Mouse (Mus musculus) cortical plate, adult 2 months (tissue): ENCODE data around the gene Adam10. TPM values are rescaled to one million over a fixed set of nuclear protein-coding genes. Genes with fewer than 3 reads are reported as not detected.

Source experiments
- H3K27ac ChIP-seq: fragments of 200-500 bp; 2 replicates; pipeline ENCODE4 v1.5.1; 2012; ENCODE audit warnings: low read length, control low read depth, inconsistent platforms; ENCODE audit not compliant: insufficient read depth
- H3K4me1 ChIP-seq: fragments of 200-500 bp; 2 replicates; pipeline ENCODE4 v1.6.1; 2011; ENCODE audit warnings: low read length; ENCODE audit not compliant: control insufficient read depth, insufficient read depth
- H3K4me3 ChIP-seq: fragments of 200-500 bp; 2 replicates; pipeline ENCODE4 v1.5.1; 2011; ENCODE audit warnings: mild to moderate bottlenecking, low read length, control low read depth; ENCODE audit not compliant: insufficient read depth
- CTCF ChIP-seq: fragments of 200-500 bp; IDR thresholded peaks from 2 replicates; pipeline ENCODE4 v1.5.1; 2011; ENCODE audit warnings: mild to moderate bottlenecking, control low read depth, low read length; ENCODE audit not compliant: insufficient read depth; ENCODE audit errors: extremely low read depth
- POLR2A ChIP-seq: fragments of 200-500 bp; IDR thresholded peaks from 2 replicates; pipeline ENCODE4 v1.6.1; 2011; ENCODE audit warnings: mild to moderate bottlenecking, low read length, control low read depth; ENCODE audit not compliant: insufficient read depth; ENCODE audit errors: extremely low read depth
- polyA plus RNA-seq: library from polyadenylated mRNA; depleted of rRNA; stranded (reverse); fragments of >200 nt; gene quantifications from 2 replicates; pipeline ENCODE4 v1.2.3, GENCODE M21; 2012; rRNA removed

The Adam10 gene
- polyA plus RNA-seq, 1 experiment, result 37.5 TPM

DNA sequence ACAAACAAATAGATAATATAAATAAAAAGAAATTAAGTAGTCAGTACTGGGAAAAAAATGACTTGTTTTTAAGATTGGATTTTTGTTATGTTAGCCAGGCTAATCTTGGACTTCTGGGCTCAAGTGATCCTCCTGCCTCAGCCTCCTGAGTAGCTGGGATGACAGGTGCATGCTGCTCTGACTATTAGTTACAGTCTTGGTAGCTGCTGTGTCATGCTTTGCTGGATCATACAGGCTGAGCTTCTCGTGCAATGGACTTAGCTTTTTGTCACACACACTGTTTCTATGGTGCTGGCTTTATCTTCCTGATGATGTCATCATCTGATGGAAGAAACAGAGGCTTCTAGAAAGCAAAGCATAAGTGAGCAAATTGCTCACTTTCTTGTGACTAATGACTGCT lies 127.3 kb downstream of the Adam10 start:
- Histone ChIP-seq H3K4me1 (no peaks in the 10 kb centered on the region), H3K27ac (no peak overlapping the region), H3K4me3 (no peak overlapping the region)
- TF ChIP-seq POLR2A (no peak), CTCF (no peak)

DNA sequence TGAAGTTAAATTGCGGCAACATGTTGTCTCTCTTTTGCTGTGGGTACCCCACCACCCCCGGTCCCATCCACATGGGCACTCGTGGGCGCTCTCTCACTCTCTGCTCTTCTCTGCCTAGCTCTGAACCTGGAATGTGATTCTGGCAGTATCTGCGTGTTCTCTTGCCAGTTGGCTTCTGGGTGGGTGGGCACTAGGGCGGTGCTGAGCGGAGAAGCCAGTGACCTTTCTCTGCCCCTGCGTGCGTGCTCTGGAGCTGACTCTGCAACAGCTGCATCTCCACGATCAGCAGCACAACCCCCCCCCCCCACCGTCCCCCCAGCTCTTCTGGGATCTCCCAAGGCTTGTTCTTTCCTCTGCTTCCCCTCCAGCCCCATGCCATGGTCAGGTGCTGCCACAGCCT lies 128.9 kb downstream of the Adam10 start:
- Histone ChIP-seq H3K27ac (no peak overlapping the region), H3K4me1 (no peaks in the 10 kb centered on the region), H3K4me3 (no peak overlapping the region)
- TF ChIP-seq CTCF (no peak), POLR2A (no peak)

DNA sequence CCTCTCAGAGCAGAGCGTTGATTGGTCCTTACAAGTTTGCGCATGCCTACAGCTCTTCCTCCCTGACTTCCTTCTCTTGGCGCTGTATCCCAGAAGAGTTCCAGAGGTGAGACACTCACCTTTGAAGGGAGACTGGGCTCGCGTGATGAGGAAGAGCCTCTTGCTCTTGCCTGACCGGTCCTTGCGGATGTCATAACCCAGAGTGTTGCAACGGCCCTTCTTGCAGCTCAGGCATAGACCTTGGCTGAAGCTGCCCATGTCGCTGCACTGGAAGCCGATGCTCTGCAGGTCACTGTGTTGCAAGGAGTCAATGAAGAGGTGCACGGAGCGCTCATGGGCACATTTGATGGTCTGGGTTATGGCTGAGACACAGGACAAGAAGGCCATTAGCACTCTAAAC lies 133.8 kb downstream of the Adam10 start:
- peaks cover 3% of the 10 kb centered on the region; the same call in 1 of the 2 replicates for H3K4me1 ChIP-seq
- no peak overlapping the region for H3K4me3 ChIP-seq
- TF ChIP-seq POLR2A, result no peak
- no peak for TF ChIP-seq CTCF
- no peak overlapping the region for H3K27ac ChIP-seq

DNA sequence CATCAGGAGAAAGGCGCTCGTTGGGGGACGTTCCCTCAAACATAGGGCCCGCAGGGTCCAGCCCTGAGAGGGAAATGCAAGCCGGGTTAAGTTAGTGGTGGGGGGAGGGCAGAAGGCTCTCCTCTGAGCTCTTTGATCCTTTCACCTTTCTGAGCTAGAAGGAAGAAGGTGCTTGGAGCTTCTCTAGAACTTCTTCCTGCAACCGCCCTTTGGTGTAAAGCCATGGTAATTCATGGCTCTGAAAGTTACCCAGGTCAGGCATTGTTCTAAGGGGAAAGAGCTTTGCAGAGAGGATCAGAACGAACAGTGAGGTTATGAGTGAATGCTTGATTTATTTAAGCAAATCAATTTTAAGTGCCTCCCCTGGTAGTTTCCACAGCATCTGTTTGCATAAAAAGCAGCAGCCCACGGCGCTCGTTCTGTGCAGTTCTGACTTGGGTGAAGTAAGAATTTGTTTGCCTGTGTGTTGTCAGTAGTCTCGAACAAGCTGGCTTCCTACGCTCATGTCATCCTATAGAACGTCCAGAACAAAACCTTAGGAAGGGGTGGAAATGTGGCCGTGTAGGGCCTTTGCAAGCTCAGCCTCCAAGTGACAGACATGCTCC lies 138.0 kb downstream of the Adam10 start:
- Histone ChIP-seq H3K4me3 (no peak overlapping the region), H3K4me1 (peaks cover 5% of the 10 kb centered on the region; the same call in 1 of the 2 replicates), H3K27ac (no peak overlapping the region)
- TF ChIP-seq POLR2A (no peak), CTCF (no peak)

DNA sequence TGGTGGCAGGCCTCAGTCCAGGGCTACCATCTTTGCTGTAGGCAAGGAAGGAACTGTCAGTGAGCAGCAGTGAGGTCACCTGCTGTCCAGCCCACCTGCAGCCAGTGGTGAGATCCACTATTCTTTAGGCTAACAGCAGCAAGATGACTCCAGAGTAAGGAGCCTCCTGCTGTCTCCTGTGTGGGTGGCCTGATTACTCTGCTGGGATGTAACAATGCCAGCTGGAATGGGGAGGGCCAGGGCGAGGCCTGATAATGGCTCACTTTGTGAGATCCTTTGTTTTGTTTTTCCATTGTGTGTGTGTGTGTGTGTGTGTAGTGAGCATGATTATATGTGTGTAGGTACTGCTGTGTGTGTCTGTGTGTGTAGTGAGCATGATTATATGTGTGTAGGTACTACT lies 138.6 kb downstream of the Adam10 start:
- no peak overlapping the region for H3K4me3 ChIP-seq
- TF ChIP-seq POLR2A (no peak), CTCF (no peak)
- no peak overlapping the region for H3K27ac ChIP-seq
- H3K4me1 ChIP-seq, result peaks cover 5% of the 10 kb centered on the region; the same call in 1 of the 2 replicates

DNA sequence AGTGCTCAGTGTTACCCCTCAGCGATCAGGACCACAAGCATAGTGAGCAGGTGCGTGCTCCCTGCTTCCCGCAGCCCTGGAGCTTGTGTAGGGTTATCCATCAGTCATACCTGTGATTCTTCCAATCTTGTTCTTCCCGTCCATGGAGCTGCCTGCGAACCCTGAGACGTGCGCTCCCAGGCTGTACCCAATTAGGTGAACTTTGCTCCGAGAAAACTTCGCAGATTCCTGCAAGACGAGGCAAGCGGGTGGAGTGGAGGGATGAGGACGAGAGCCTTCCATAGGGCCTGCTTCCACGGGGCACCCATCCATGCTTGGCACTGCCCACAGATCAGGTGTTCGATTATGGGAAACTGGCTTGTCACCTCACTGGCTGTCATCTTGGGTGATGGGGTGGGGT lies 139.9 kb downstream of the Adam10 start:
- no peak for TF ChIP-seq CTCF
- no peak for TF ChIP-seq POLR2A
- no peak overlapping the region for H3K27ac ChIP-seq
- H3K4me3 ChIP-seq, result no peak overlapping the region
- peaks cover 5% of the 10 kb centered on the region; the same call in 1 of the 2 replicates for H3K4me1 ChIP-seq

DNA sequence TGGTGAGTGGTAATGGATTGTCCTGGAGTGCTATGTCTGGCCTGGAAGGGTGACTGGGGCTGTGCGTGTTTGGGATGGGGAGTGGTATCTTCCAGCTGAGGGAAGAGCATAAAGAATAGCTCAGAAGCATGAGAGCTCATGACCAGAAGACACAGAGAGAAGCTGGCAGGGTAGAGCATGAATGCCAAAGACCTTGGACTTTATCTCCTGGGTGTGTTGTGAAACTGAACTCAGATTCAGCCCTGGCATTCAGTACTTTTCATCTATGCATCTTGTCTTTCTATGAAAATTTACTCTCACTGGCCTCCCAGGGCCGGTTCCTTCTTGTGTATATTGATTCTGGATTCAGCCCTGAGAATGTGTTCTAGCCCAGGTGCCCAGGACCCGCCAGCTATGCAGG lies 145.3 kb downstream of the Adam10 start:
- no peak overlapping the region for H3K4me3 ChIP-seq
- no peak for TF ChIP-seq POLR2A
- no peak for TF ChIP-seq CTCF
- H3K4me1 ChIP-seq, result no peaks in the 10 kb centered on the region
- no peak overlapping the region for H3K27ac ChIP-seq

DNA sequence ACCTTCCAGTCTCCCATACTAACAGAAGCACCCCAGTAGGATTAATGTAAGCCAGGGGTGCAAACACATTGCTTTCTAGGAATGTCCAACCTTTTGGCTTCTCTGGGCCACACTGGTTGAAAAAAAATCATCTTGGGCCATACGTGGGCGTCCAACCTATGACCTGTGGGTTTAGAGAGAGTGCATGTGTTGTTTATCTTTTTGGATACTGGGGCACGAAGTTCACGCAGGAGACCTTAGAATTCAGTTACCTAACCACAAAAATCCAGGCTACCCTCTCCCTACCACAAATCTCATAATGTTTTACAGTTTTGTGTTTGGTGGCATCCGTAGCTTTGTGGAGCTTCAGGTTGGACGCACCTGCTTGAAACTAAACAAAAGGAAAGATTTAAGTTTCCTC lies 149.1 kb downstream of the Adam10 start:
- TF ChIP-seq POLR2A (no peak), CTCF (no peak)
- Histone ChIP-seq H3K4me3 (no peak overlapping the region), H3K4me1 (no peaks in the 10 kb centered on the region), H3K27ac (no peak overlapping the region)

Other genes with a start within 250 kb of the Adam10 start
- 32.5 and 33.1 TPM in 2 replicates for gene Rnf111, start 175.3 kb upstream of the Adam10 start, polyA plus RNA-seq
- gene Sltm, start 136.2 kb upstream of the Adam10 start, polyA plus RNA-seq, result 51.2 and 55.3 TPM in 2 replicates
- gene Gm10642, start 22.7 kb upstream of the Adam10 start, polyA plus RNA-seq, result 0.94 and 1.4 TPM in 2 replicates
- 26.2 and 27.0 TPM in 2 replicates for gene Mindy2, start 21.8 kb upstream of the Adam10 start, polyA plus RNA-seq